Mouse (Mus musculus): ENCODE measurements around the gene Brip1. TPM values are rescaled to one million over a fixed set of nuclear protein-coding genes. Genes with fewer than 3 reads are reported as not detected.

Gene Brip1
- polyA plus RNA-seq, 1 experiment from 2014 or later = 0.78 TPM

DNA sequence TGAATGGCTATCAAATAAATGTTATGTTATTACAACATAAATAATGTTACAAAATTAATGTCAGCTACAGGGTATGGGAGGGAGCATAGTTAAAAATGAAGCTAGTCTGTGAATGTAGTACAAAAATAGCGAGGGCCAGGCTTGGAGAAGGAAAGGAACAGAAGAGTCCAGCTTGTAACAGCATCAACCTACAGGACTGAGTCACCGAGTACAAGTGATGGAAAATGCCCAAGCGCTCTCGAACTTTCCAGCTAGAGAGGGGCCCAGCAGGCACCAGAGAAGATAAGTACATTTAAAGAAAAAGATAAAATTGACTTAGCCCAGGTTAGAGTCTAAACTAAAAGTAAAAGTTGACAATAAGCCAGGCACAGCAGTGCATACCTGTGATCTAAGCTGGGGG, 116.5 kb downstream of the Brip1 start:
- 86% methylated on average over 4 of the region's 4 CpGs for WGBS
- Histone ChIP-seq H3K36me3 (ENCODE audit: control insufficient read depth, insufficient read depth, low read length) (no peaks in the 10 kb centered on the region), H3K4me2 (ENCODE audit: low read depth, low read length) (no peak overlapping the region), H3K27me3 (ENCODE audit: control insufficient read depth, insufficient read depth, low read length) (no peaks in the 10 kb centered on the region), H3K9ac (replicated peaks; ENCODE audit: low read depth, low read length) (no peak overlapping the region), H3K4me3 (ENCODE audit: low read depth, low read length) (no peak overlapping the region), H3K9me3 (ENCODE audit: control insufficient read depth, low read length) (no peaks in the 10 kb centered on the region), H3K27ac (ENCODE audit: low read depth, low read length) (no peak overlapping the region), H3K4me1 (ENCODE audit: control insufficient read depth, insufficient read depth, low read length) (no peaks in the 10 kb centered on the region)
- ATAC-seq (ENCODE audit: low read depth) = no peak

DNA sequence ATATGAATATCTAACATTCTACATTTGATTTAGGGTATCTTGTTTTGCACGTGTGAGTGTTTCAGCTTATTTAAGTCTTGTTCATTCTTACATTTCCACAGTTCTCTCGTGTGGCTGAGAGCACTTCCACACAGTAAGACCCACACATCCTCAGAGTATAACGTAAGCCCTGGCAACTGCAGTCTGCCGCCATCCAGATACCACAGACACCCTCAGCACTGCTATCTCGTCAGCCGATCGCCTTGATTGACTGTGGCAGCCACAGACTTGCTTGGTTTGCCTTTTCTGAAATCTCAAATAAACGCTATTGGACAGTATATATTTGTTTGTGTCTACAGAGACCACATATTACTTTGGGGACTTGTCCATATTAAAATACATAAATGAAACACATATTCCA, 123.0 kb downstream of the Brip1 start:
- Histone ChIP-seq H3K9me3 (ENCODE audit: control insufficient read depth, low read length) (no peaks in the 10 kb centered on the region), H3K4me1 (ENCODE audit: control insufficient read depth, insufficient read depth, low read length) (no peaks in the 10 kb centered on the region), H3K9ac (replicated peaks; ENCODE audit: low read depth, low read length) (no peak overlapping the region), H3K27me3 (ENCODE audit: control insufficient read depth, insufficient read depth, low read length) (no peaks in the 10 kb centered on the region), H3K4me3 (ENCODE audit: low read depth, low read length) (no peak overlapping the region), H3K27ac (ENCODE audit: low read depth, low read length) (no peak overlapping the region), H3K36me3 (ENCODE audit: control insufficient read depth, insufficient read depth, low read length) (no peaks in the 10 kb centered on the region), H3K4me2 (ENCODE audit: low read depth, low read length) (no peak overlapping the region)
- ATAC-seq (ENCODE audit: low read depth) = no peak
- WGBS = 89% methylated on average over 8 of the region's 8 CpGs

DNA sequence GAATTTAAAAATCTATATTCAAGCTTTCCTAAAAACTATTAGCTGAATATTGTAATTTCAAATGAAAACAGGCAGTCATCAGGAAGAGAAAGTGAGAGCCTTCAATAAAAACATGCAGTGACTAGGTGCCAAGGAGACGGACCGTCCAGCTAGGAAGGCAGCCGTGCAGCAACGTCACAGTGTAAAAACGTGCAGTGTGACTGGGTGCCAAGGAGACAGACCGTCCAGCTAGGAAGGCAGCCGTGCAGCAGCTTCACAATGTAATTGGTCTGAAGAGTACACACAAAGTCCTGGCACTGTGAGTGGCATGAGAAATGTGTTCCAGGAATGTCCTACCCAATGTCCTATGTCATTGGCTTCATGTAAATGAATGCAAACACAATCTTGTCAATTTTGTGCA, 124.0 kb downstream of the Brip1 start:
- WGBS = 77% methylated on average over 7 of the region's 7 CpGs
- Histone ChIP-seq H3K27ac (ENCODE audit: low read depth, low read length) (no peak overlapping the region), H3K36me3 (ENCODE audit: control insufficient read depth, insufficient read depth, low read length) (no peaks in the 10 kb centered on the region), H3K27me3 (ENCODE audit: control insufficient read depth, insufficient read depth, low read length) (no peaks in the 10 kb centered on the region), H3K4me1 (ENCODE audit: control insufficient read depth, insufficient read depth, low read length) (no peaks in the 10 kb centered on the region), H3K9ac (replicated peaks; ENCODE audit: low read depth, low read length) (no peak overlapping the region), H3K4me3 (ENCODE audit: low read depth, low read length) (no peak overlapping the region), H3K4me2 (ENCODE audit: low read depth, low read length) (no peak overlapping the region), H3K9me3 (ENCODE audit: control insufficient read depth, low read length) (no peaks in the 10 kb centered on the region)
- ATAC-seq (ENCODE audit: low read depth) = no peak

DNA sequence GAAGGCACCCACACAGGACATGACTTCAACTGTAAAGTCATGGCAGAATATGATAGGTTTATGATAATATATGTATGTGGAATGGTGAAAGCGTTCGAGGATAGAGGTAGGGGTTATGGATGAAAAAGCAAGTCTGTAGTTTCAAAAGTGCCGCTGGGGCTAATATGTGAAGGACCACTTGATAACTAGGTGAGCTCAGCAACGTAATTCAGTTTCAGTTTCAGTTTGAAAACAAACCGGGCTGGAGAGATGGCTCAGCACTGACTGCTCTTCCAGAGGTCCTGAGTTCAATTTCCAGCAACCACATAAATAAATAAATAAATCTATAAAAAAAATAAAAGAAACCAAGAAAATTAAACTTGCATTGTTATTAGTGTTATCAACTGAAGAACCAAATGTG, 124.6 kb downstream of the Brip1 start:
- H3K4me2 ChIP-seq (ENCODE audit: low read depth, low read length) = no peak overlapping the region
- no peak overlapping the region for H3K9ac ChIP-seq (replicated peaks; ENCODE audit: low read depth, low read length)
- H3K36me3 ChIP-seq (ENCODE audit: control insufficient read depth, insufficient read depth, low read length) = no peaks in the 10 kb centered on the region
- no peaks in the 10 kb centered on the region for H3K9me3 ChIP-seq (ENCODE audit: control insufficient read depth, low read length)
- H3K27ac ChIP-seq (ENCODE audit: low read depth, low read length) = no peak overlapping the region
- H3K4me1 ChIP-seq (ENCODE audit: control insufficient read depth, insufficient read depth, low read length) = no peaks in the 10 kb centered on the region
- no peak for ATAC-seq (ENCODE audit: low read depth)
- no peaks in the 10 kb centered on the region for H3K27me3 ChIP-seq (ENCODE audit: control insufficient read depth, insufficient read depth, low read length)
- WGBS = 94% methylated on average over 5 of the region's 5 CpGs
- no peak overlapping the region for H3K4me3 ChIP-seq (ENCODE audit: low read depth, low read length)

DNA sequence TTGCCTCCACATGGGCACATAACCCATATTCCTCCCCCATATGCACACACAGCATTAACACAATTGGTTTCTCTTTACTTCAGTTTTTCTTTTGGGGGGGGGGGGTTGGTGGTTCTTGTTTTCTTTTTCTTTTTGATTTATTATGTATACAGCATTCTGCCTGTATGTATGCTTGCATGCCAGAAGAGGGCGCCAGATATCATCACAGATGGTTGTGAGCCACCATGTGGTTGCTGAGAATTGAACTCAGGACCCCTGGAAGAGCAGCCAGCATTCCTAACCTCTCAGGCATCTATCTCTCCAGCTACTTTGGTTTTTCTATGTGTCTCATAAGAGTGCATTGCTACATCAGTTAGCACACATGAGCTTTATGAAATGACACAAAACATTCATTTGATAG, 125.6 kb downstream of the Brip1 start:
- no peak overlapping the region for H3K4me3 ChIP-seq (ENCODE audit: low read depth, low read length)
- no peaks in the 10 kb centered on the region for H3K4me1 ChIP-seq (ENCODE audit: control insufficient read depth, insufficient read depth, low read length)
- H3K9me3 ChIP-seq (ENCODE audit: control insufficient read depth, low read length) = no peaks in the 10 kb centered on the region
- 88% methylated on average over 1 of the region's 1 CpGs for WGBS
- H3K36me3 ChIP-seq (ENCODE audit: control insufficient read depth, insufficient read depth, low read length) = no peaks in the 10 kb centered on the region
- H3K27me3 ChIP-seq (ENCODE audit: control insufficient read depth, insufficient read depth, low read length) = no peaks in the 10 kb centered on the region
- ATAC-seq (ENCODE audit: low read depth) = no peak
- H3K27ac ChIP-seq (ENCODE audit: low read depth, low read length) = no peak overlapping the region
- no peak overlapping the region for H3K9ac ChIP-seq (replicated peaks; ENCODE audit: low read depth, low read length)
- H3K4me2 ChIP-seq (ENCODE audit: low read depth, low read length) = no peak overlapping the region

DNA sequence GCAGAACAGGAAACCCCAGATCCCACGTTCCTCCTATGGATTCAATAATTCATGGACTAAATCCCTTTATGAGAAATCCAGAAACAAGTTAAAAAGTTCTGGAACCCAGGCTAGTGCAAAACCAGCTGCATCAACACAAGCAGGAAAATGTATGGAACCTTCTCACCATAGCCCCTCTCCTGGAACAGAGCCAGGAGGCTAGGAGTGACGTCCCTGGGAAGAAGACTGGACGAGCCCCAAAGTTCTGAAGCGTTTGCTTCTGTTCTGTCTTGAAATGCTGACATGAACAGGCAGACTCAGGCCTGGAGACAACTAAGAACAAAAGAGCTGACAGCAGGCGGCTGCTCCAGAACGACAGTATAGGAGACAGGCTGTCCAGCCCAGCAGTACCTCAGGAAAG, 132.3 kb downstream of the Brip1 start:
- ATAC-seq (ENCODE audit: low read depth) = no peak
- Histone ChIP-seq H3K36me3 (ENCODE audit: control insufficient read depth, insufficient read depth, low read length) (no peaks in the 10 kb centered on the region), H3K9ac (replicated peaks; ENCODE audit: low read depth, low read length) (no peak overlapping the region), H3K4me3 (ENCODE audit: low read depth, low read length) (no peak overlapping the region), H3K4me1 (ENCODE audit: control insufficient read depth, insufficient read depth, low read length) (no peaks in the 10 kb centered on the region), H3K27me3 (ENCODE audit: control insufficient read depth, insufficient read depth, low read length) (no peaks in the 10 kb centered on the region), H3K4me2 (ENCODE audit: low read depth, low read length) (no peak overlapping the region), H3K27ac (ENCODE audit: low read depth, low read length) (no peak overlapping the region), H3K9me3 (ENCODE audit: control insufficient read depth, low read length) (no peaks in the 10 kb centered on the region)
- 47% methylated on average over 6 of the region's 6 CpGs for WGBS

DNA sequence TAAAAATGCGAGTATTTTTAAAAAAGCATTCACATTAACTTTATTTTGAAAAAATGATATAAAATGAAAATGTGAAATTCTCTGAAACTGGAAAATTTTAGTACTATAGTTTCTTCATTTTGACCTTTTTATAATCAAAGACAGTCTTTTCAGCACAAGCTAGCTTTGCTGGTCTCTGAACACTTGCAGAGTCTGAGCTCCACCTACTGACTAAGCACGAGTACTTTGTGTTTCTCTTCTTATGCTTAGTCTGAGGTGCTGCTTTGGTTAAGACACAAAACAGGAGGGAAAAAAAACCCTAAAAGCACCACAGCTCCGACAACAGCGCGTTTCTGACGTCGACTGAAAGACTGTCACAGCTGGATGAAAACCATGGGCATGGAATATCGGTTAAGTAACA, 133.8 kb downstream of the Brip1 start:
- Histone ChIP-seq H3K27me3 (ENCODE audit: control insufficient read depth, insufficient read depth, low read length) (no peaks in the 10 kb centered on the region), H3K9ac (replicated peaks; ENCODE audit: low read depth, low read length) (no peak overlapping the region), H3K9me3 (ENCODE audit: control insufficient read depth, low read length) (no peaks in the 10 kb centered on the region), H3K27ac (ENCODE audit: low read depth, low read length) (no peak overlapping the region), H3K4me2 (ENCODE audit: low read depth, low read length) (no peak overlapping the region), H3K4me1 (ENCODE audit: control insufficient read depth, insufficient read depth, low read length) (no peaks in the 10 kb centered on the region), H3K4me3 (ENCODE audit: low read depth, low read length) (no peak overlapping the region), H3K36me3 (ENCODE audit: control insufficient read depth, insufficient read depth, low read length) (no peaks in the 10 kb centered on the region)
- 76% methylated on average over 8 of the region's 8 CpGs for WGBS
- ATAC-seq (ENCODE audit: low read depth) = no peak

DNA sequence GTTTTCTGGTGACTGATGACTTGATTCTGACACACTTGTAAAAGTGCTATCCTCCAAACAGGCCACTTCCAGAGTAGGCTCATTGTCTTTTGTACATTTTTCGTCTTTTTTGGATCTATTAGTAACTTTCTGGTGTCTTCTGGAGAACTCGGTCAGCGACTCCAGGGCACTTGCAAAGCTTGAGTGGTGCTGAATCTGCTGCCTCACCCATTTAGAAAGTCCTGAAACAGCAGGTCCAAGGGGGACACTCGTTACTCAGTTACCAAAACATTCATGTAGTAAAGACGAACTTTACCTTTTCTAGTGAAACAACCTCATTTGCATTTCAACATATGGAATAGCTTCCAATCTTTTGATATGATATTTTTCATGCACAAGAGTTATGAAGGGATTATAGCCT, 136.1 kb downstream of the Brip1 start:
- no peak overlapping the region for H3K9ac ChIP-seq (replicated peaks; ENCODE audit: low read depth, low read length)
- no peaks in the 10 kb centered on the region for H3K9me3 ChIP-seq (ENCODE audit: control insufficient read depth, low read length)
- no peak overlapping the region for H3K4me3 ChIP-seq (ENCODE audit: low read depth, low read length)
- H3K4me1 ChIP-seq (ENCODE audit: control insufficient read depth, insufficient read depth, low read length) = no peaks in the 10 kb centered on the region
- WGBS = 90% methylated on average over 5 of the region's 5 CpGs
- no peak overlapping the region for H3K4me2 ChIP-seq (ENCODE audit: low read depth, low read length)
- H3K36me3 ChIP-seq (ENCODE audit: control insufficient read depth, insufficient read depth, low read length) = no peaks in the 10 kb centered on the region
- no peak for ATAC-seq (ENCODE audit: low read depth)
- H3K27me3 ChIP-seq (ENCODE audit: control insufficient read depth, insufficient read depth, low read length) = no peaks in the 10 kb centered on the region
- no peak overlapping the region for H3K27ac ChIP-seq (ENCODE audit: low read depth, low read length)

DNA sequence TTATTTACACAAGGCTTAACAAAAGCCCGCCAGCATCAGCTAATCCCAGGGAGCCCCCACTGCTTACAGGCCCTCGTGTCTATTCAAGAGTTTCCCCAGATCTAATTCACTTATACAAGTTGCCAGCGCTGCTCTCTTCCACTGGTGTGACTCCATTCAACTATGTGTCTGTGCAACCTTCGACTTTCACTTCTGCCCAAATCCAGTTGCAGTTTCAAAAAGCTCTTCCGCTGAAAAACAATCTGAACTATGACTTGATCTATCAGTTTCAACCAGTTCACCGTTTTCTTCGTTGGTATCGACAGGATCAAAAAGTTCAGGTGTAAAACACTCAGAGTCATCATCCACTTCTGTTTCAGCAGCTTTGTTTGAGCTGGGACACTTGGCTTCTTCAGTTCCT, 139.8 kb downstream of the Brip1 start:
- Histone ChIP-seq H3K4me3 (ENCODE audit: low read depth, low read length) (no peak overlapping the region), H3K36me3 (ENCODE audit: control insufficient read depth, insufficient read depth, low read length) (no peaks in the 10 kb centered on the region), H3K27me3 (ENCODE audit: control insufficient read depth, insufficient read depth, low read length) (no peaks in the 10 kb centered on the region), H3K27ac (ENCODE audit: low read depth, low read length) (no peak overlapping the region), H3K9ac (replicated peaks; ENCODE audit: low read depth, low read length) (no peak overlapping the region), H3K4me2 (ENCODE audit: low read depth, low read length) (no peak overlapping the region), H3K4me1 (ENCODE audit: control insufficient read depth, insufficient read depth, low read length) (no peaks in the 10 kb centered on the region), H3K9me3 (ENCODE audit: control insufficient read depth, low read length) (no peaks in the 10 kb centered on the region)
- ATAC-seq (ENCODE audit: low read depth) = no peak
- 88% methylated on average over 8 of the region's 8 CpGs for WGBS

DNA sequence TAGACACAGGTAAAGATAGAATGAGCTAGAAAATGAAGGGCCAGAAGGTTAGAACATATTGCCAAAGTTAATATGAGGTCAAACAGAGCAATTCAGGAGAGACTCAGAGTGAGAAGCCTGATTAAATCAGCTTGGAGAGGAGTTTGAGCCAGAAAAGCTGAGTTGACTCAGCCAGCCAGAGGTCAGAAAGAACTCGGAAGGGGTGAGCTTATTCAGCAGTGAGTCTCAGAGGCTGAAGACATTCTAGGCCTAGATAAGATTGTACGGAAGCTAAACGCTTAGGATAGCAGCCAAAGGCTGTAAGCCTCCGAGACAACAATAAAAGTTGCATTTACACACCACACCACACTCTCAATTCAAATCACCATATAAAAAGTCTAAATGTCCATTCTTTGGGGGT, 141.9 kb downstream of the Brip1 start:
- no peaks in the 10 kb centered on the region for H3K36me3 ChIP-seq (ENCODE audit: control insufficient read depth, insufficient read depth, low read length)
- ATAC-seq (ENCODE audit: low read depth) = no peak

More for the DNA sequence above, 141.9 kb downstream of the Brip1 start:
- Histone ChIP-seq H3K9me3 (ENCODE audit: control insufficient read depth, low read length) (no peaks in the 10 kb centered on the region), H3K4me1 (ENCODE audit: control insufficient read depth, insufficient read depth, low read length) (no peaks in the 10 kb centered on the region), H3K27me3 (ENCODE audit: control insufficient read depth, insufficient read depth, low read length) (no peaks in the 10 kb centered on the region), H3K27ac (ENCODE audit: low read depth, low read length) (no peak overlapping the region), H3K9ac (replicated peaks; ENCODE audit: low read depth, low read length) (no peak overlapping the region), H3K4me2 (ENCODE audit: low read depth, low read length) (no peak overlapping the region), H3K4me3 (ENCODE audit: low read depth, low read length) (no peak overlapping the region)
- 78% methylated on average over 4 of the region's 4 CpGs for WGBS
